Mouse (Mus musculus): ENCODE results near the gene Ccnd3. TPM values are rescaled to one million over a fixed set of nuclear protein-coding genes. Genes with fewer than 3 reads are reported as not detected.
"Not testable (repeated sequence)": the region's sequence is repeated elsewhere in the genome, so short reads cannot be mapped to it uniquely, and the experiment has no call there.

Gene Ccnd3
- polyA plus RNA-seq, 1 experiment from 2014 or later = 260 TPM

DNA sequence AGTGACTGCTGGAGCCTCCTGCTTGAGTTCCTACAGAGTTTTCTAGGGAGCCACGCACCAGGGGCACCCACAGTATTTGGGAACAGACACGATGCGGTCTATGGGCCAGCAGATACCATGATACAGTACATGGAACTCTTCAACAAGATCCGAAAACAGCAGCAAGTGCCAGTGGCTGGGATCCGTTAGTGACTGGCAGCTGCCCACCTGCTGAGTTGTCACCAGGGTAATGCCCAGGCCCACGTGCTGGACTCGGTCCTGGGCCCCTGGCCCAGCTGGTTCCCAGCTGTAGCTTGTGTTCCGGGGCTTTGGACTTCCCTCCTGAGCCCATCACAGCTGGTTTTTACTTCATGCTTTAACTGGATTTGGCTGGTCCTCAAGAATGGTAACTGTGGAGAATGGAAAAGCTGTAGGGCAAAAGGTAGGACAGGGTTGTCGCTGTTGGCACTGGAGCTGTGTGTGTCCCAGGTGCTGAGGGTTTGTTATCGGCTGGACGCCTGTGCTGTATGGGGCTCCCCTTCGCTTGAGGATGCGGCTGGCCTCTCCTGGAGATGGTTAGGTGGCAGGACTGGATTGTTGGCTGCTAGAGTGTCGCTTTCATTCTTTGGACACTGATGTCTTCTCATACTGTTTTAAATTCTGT, 118.2 kb downstream of the Ccnd3 start:
- Histone ChIP-seq H3K4me1 (ENCODE audit: control insufficient read depth, insufficient read depth, low read length) (no peaks in the 10 kb centered on the region), H3K4me2 (ENCODE audit: low read depth) (no peak overlapping the region), H3K27me3 (ENCODE audit: control insufficient read depth, insufficient read depth, low read length) (no peaks in the 10 kb centered on the region), H3K9me3 (ENCODE audit: control insufficient read depth, low read length) (no peaks in the 10 kb centered on the region), H3K9ac (ENCODE audit: low read length) (no peak overlapping the region), H3K27ac (ENCODE audit: low read depth, low read length) (no peak overlapping the region), H3K36me3 (ENCODE audit: control insufficient read depth, insufficient read depth, low read length) (peaks cover 14% of the 10 kb centered on the region), H3K4me3 (ENCODE audit: low read depth, low read length) (no peak overlapping the region)
- ATAC-seq (ENCODE audit: insufficient read depth, low FRiP score, low TSS enrichment) = no peak
- DNase-seq (ENCODE audit: low spot score) = no peak
- 94% methylated on average over 14 of the region's 14 CpGs for WGBS

DNA sequence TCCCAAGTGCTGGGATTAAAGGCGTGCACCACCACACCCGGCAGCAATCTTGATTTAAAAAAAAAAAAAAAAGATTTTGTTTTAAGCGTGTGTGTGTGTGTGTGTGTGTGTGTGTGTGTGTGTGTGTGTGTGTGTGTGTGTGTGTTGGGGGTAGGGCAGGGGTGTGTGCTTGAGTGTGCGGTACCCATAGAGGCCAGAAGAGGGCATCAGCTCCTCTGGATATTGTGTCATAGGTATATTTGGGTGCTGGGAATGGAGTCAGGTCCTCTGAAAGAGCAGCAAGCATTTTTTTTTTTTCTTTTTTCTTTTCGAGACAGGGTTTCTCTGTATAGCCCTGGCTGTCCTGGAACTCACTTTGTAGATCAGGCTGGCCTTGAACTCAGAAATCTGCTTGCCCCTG, 119.7 kb downstream of the Ccnd3 start:
- ATAC-seq (ENCODE audit: insufficient read depth, low FRiP score, low TSS enrichment); H3K4me3 ChIP-seq (ENCODE audit: low read depth, low read length); H3K27me3 ChIP-seq (ENCODE audit: control insufficient read depth, insufficient read depth, low read length); H3K9me3 ChIP-seq (ENCODE audit: control insufficient read depth, low read length); H3K4me2 ChIP-seq (ENCODE audit: low read depth); H3K4me1 ChIP-seq (ENCODE audit: control insufficient read depth, insufficient read depth, low read length); DNase-seq (ENCODE audit: low spot score); H3K27ac ChIP-seq (ENCODE audit: low read depth, low read length); H3K9ac ChIP-seq (ENCODE audit: low read length): not testable (repeated sequence)
- WGBS = 97% methylated on average over 5 of the region's 5 CpGs
- peaks cover 12% of the 10 kb centered on the region for H3K36me3 ChIP-seq (ENCODE audit: control insufficient read depth, insufficient read depth, low read length)

DNA sequence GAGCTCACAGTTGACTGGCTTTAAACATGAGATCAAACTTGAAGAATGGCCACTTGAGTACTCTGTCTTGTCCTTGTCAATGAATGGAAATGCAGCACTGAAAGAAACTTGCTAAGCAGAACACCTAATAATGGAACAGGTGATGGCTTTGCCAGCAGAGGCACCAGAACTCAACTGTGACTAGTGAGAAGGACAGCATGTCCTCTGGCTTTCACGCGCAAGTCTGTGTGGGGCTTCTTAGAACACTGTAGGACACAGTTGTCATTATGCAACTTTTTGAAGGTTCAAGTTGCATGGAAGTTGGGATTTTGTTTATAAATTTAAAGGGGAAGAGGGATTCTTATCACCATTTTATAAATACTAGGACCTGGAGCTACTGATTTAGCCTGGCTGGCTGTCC, 120.2 kb downstream of the Ccnd3 start:
- H3K9me3 ChIP-seq (ENCODE audit: control insufficient read depth, low read length) = no peaks in the 10 kb centered on the region
- H3K4me3 ChIP-seq (ENCODE audit: low read depth, low read length) = no peak overlapping the region
- H3K27me3 ChIP-seq (ENCODE audit: control insufficient read depth, insufficient read depth, low read length) = no peaks in the 10 kb centered on the region
- H3K36me3 ChIP-seq (ENCODE audit: control insufficient read depth, insufficient read depth, low read length) = peaks cover 12% of the 10 kb centered on the region
- H3K4me2 ChIP-seq (ENCODE audit: low read depth) = no peak overlapping the region
- DNase-seq (ENCODE audit: low spot score) (no peak), ATAC-seq (ENCODE audit: insufficient read depth, low FRiP score, low TSS enrichment) (no peak)
- no peak overlapping the region for H3K9ac ChIP-seq (ENCODE audit: low read length)
- no peak overlapping the region for H3K27ac ChIP-seq (ENCODE audit: low read depth, low read length)
- peaks cover 4% of the 10 kb centered on the region; the same call in 1 of the 2 replicates for H3K4me1 ChIP-seq (ENCODE audit: control insufficient read depth, insufficient read depth, low read length)
- WGBS = 100% methylated on average over 2 of the region's 2 CpGs

DNA sequence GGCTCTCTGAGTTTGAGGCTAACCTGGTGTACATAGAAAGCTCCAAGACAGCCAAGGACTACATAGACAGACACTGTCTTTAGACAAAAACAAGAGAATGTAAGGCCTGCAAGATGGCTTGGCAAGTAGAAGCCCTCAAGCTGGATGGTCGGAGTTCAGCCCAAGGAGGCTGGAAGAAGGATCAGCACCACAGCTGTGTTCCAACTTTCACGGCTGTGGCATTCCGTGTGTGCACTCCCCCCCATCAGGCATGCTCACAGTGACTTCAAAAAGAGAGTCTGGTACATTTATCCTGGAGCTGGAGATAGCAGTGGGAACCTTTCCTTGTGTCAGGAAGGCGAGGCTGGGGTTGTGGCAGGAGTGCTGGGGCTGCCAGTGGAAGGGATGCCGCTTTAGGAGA, 121.2 kb downstream of the Ccnd3 start:
- no peak overlapping the region for H3K4me2 ChIP-seq (ENCODE audit: low read depth)
- no peak for DNase-seq (ENCODE audit: low spot score)
- H3K4me1 ChIP-seq (ENCODE audit: control insufficient read depth, insufficient read depth, low read length) = peaks cover 8% of the 10 kb centered on the region; the same call in 1 of the 2 replicates
- no peaks in the 10 kb centered on the region for H3K9me3 ChIP-seq (ENCODE audit: control insufficient read depth, low read length)
- WGBS = 88% methylated on average over 5 of the region's 5 CpGs
- H3K27ac ChIP-seq (ENCODE audit: low read depth, low read length) = no peak overlapping the region
- no peak overlapping the region for H3K4me3 ChIP-seq (ENCODE audit: low read depth, low read length)
- no peak for ATAC-seq (ENCODE audit: insufficient read depth, low FRiP score, low TSS enrichment)
- H3K36me3 ChIP-seq (ENCODE audit: control insufficient read depth, insufficient read depth, low read length) = peaks cover 12% of the 10 kb centered on the region
- H3K27me3 ChIP-seq (ENCODE audit: control insufficient read depth, insufficient read depth, low read length) = no peaks in the 10 kb centered on the region
- no peak overlapping the region for H3K9ac ChIP-seq (ENCODE audit: low read length)

DNA sequence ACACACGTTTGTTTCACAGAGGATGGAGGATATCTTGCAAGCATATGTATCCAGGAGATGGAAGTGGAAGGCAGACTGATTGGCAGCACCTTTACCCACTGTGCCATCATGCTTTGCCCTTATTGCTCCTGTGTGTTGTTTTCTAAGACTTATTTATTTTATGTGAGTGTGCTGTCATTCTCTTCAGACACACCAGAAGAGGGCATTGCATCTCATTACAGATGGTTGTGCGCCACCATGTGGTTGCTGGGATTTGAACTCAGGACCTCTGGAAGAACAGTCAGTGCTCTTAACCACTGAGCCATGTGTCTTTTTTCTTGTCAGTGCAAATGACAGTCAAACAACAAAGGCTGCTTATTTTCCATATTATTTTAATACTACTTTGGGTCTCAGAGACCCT, 122.9 kb downstream of the Ccnd3 start:
- Histone ChIP-seq H3K4me1 (ENCODE audit: control insufficient read depth, insufficient read depth, low read length) (peaks cover 19% of the 10 kb centered on the region), H3K9me3 (ENCODE audit: control insufficient read depth, low read length) (no peaks in the 10 kb centered on the region), H3K4me3 (ENCODE audit: low read depth, low read length) (no peak overlapping the region), H3K27me3 (ENCODE audit: control insufficient read depth, insufficient read depth, low read length) (no peaks in the 10 kb centered on the region), H3K27ac (ENCODE audit: low read depth, low read length) (no peak overlapping the region), H3K9ac (ENCODE audit: low read length) (no peak overlapping the region), H3K4me2 (ENCODE audit: low read depth) (no peak overlapping the region), H3K36me3 (ENCODE audit: control insufficient read depth, insufficient read depth, low read length) (peaks cover 7% of the 10 kb centered on the region; the same call in 1 of the 2 replicates)
- WGBS = 80% methylated on average over 2 of the region's 2 CpGs
- DNase-seq (ENCODE audit: low spot score) (no peak), ATAC-seq (ENCODE audit: insufficient read depth, low FRiP score, low TSS enrichment) (no peak)

DNA sequence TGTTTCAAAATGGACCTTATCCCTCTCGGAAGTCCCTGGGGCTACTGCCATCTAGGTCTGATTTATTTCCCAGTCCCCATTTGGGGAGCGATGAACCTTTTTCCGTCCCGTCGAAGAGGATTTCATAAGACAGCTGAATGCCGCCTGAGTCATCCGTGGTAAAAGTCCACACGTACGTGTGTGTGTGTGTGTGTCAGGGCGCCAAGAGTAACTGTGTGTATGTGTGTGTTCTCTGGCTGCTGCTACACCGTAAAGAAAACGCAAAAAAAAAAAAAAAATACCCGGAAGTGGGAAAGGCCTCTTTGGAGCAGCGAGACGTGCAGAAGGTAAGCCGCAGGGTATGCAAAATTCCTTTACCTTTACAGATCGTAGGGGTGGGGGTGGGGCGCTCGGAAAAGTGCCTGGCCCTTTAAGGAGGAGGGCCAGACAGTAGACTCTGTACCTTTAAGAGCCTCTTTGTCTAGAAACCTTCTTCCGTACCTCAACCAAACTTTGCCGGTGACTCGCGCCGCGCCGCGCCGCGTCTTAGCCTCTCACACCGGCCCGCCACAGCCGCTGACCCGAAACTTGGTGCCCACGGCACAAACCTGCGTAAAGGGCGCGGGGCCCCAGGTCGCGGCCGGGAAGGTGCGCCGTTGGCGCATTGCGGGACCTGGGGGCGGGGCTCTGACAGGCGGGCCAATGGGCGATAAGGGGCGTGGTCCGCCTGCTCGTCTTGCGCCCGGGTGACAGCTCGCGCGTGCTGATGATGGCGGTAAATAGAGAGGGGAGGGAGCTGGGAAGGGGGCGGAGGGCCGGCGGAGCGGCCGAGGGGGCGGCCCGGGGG, 124.2 kb downstream of the Ccnd3 start:
- peaks cover 19% of the 10 kb centered on the region for H3K4me1 ChIP-seq (ENCODE audit: control insufficient read depth, insufficient read depth, low read length)
- H3K27ac ChIP-seq (ENCODE audit: low read depth, low read length) = peak overlapping the region; percentile 91
- H3K4me2 ChIP-seq (ENCODE audit: low read depth) = peak overlapping the region; percentile 71
- ATAC-seq (ENCODE audit: insufficient read depth, low FRiP score, low TSS enrichment) (peak; percentile 92), DNase-seq (ENCODE audit: low spot score) (peak; percentile 97)
- no peaks in the 10 kb centered on the region for H3K9me3 ChIP-seq (ENCODE audit: control insufficient read depth, low read length)
- peak overlapping the region; percentile 73 for H3K4me3 ChIP-seq (ENCODE audit: low read depth, low read length)
- no peaks in the 10 kb centered on the region for H3K36me3 ChIP-seq (ENCODE audit: control insufficient read depth, insufficient read depth, low read length)
- no peaks in the 10 kb centered on the region for H3K27me3 ChIP-seq (ENCODE audit: control insufficient read depth, insufficient read depth, low read length)
- H3K9ac ChIP-seq (ENCODE audit: low read length) = peak overlapping the region; percentile 77
- WGBS = under 1% methylated on average over 61 of the region's 63 CpGs

DNA sequence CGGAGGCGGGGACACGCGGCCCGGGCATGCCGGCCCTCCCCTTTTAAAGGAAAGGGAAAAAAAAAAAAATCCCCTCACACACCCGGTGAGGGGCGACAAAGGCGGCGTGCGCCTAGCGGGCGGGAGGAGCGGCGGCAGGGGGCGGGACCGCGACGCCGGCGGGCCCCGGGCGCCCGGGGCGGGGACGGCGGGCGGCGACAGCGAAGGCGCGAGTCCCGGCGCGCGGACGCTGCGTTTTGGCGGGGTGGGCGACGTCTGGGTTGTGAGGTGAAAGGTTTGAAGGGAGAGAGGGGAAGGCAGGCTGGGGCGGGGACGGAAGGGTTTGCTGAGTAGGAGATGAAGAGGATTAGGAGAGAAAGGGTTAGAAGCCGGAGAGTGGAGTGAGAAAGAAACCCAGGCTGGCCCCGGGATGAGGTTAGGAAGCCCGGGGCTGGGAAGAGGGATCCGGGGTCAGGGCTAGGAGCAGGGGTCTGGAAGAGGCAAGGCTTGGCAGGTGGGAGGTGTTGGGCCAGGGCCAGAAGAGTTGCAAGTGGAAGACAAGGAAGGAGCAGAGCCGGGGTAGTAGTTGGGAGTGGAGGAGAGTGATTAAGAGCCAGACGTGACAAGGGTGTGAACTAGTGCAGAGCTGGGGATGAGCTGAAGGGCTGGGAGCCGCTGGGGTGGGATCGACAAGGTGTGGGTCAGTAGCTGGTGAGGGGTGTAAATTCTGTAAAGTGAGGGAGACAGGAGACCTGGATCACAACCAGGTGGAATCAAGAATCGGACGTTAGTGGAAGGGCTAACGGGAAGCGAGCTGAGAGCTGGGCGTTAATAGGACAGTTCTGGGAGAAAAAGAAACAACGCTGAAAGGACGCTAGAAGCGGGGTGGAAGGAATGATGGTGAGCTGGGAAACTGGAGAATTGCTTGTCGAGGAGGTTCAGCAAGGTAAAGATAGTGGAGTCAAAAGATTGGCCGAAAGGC, 125.1 kb downstream of the Ccnd3 start:
- ATAC-seq (ENCODE audit: insufficient read depth, low FRiP score, low TSS enrichment) (peak; percentile 73), DNase-seq (ENCODE audit: low spot score) (peak; percentile 62)
- no peaks in the 10 kb centered on the region for H3K27me3 ChIP-seq (ENCODE audit: control insufficient read depth, insufficient read depth, low read length)
- no peaks in the 10 kb centered on the region for H3K36me3 ChIP-seq (ENCODE audit: control insufficient read depth, insufficient read depth, low read length)
- H3K9ac ChIP-seq (ENCODE audit: low read length) = peak overlapping the region; percentile 77
- WGBS = under 1% methylated on average over 58 of the region's 61 CpGs
- H3K27ac ChIP-seq (ENCODE audit: low read depth, low read length) = peak overlapping the region; percentile 91
- peak overlapping the region; percentile 73 for H3K4me3 ChIP-seq (ENCODE audit: low read depth, low read length)
- no peaks in the 10 kb centered on the region for H3K9me3 ChIP-seq (ENCODE audit: control insufficient read depth, low read length)
- H3K4me1 ChIP-seq (ENCODE audit: control insufficient read depth, insufficient read depth, low read length) = peaks cover 19% of the 10 kb centered on the region
- peak overlapping the region; percentile 71 for H3K4me2 ChIP-seq (ENCODE audit: low read depth)

DNA sequence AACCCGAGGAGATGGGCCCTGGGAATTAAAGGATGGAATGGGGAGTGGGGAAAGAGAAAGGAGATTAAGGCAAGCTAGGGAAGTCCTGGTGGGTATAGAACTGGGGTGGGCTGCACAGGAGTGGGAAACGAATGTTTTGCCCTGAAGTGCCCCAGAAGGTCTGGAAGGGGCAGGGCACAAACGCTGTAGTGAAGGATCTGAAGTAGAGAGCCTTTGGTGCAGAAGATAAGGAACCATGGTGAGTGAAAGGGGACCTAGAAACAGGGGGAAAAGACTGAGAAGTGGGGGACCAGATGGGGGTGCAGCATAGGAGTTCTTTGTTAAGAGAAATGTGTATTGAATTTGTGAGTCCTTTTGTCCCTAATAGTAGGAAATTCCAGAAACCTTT, 125.8 kb downstream of the Ccnd3 start, which contains the start of gene Usp49:
Gene Usp49, plus strand, starts transcription at position 13 of the 388 bp plus-strand sequence.
- WGBS = 1% methylated on average over 3 of the region's 3 CpGs

More for the DNA sequence above, 125.8 kb downstream of the Ccnd3 start, which contains the start of gene Usp49:
- Histone ChIP-seq H3K4me3 (ENCODE audit: low read depth, low read length) (peak within 1 kb of the TSS; percentile 73), H3K4me1 (ENCODE audit: control insufficient read depth, insufficient read depth, low read length) (peaks cover 19% of the 10 kb centered on the region), H3K27ac (ENCODE audit: low read depth, low read length) (peak within 1 kb of the TSS; percentile 91), H3K4me2 (ENCODE audit: low read depth) (peak within 1 kb of the TSS; percentile 71), H3K9ac (ENCODE audit: low read length) (peak within 1 kb of the TSS; percentile 77), H3K36me3 (ENCODE audit: control insufficient read depth, insufficient read depth, low read length) (no peaks in the 10 kb centered on the region), H3K9me3 (ENCODE audit: control insufficient read depth, low read length) (no peaks in the 10 kb centered on the region), H3K27me3 (ENCODE audit: control insufficient read depth, insufficient read depth, low read length) (no peaks in the 10 kb centered on the region)
- DNase-seq (ENCODE audit: low spot score) (no peak), ATAC-seq (ENCODE audit: insufficient read depth, low FRiP score, low TSS enrichment) (no peak)
